Mouse (Mus musculus) heart, adult 9 months (tissue): ENCODE results near the gene Ubald2.
"Not testable (repeated sequence)": the region's sequence is repeated elsewhere in the genome, so short reads cannot be mapped to it uniquely, and the experiment has no call there.

Experiments used
- DNase-seq, 2 experiments: peaks; one replicate each; pipeline ENCODE4 v3.0.0; 2022; ENCODE audit warnings: low spot score in 2 of 2

The Ubald2 gene

GRCm38 (mm10) chr11:116433356-116434286 lies at the start of gene Ubald2:
Gene Ubald2 (plus strand): TSS chr11:116434094.
- peak; percentile 100 for DNase-seq

- no peak for DNase-seq
These were observed 49.7 kb upstream of the Ubald2 start for GRCm38 (mm10) chr11:116384171-116384570.

- no peak for DNase-seq
These were observed 47.9 kb upstream of the Ubald2 start for GRCm38 (mm10) chr11:116385999-116386398.

GRCm38 (mm10) chr11:116387086-116388071 lies 46.5 kb upstream of the Ubald2 start:
- DNase-seq, result no peak

- peak; percentile 40 to 72 for DNase-seq
These were observed 44.9 kb upstream of the Ubald2 start for GRCm38 (mm10) chr11:116388841-116389480.

- DNase-seq, result no peak
These were observed 39.1 kb upstream of the Ubald2 start for GRCm38 (mm10) chr11:116394769-116395168.

- no peak for DNase-seq
These were observed 37.5 kb upstream of the Ubald2 start for GRCm38 (mm10) chr11:116396276-116396933.

GRCm38 (mm10) chr11:116396934-116397330 lies 37.0 kb upstream of the Ubald2 start:
- no peak for DNase-seq

- no peak for DNase-seq
These were observed 36.2 kb upstream of the Ubald2 start for GRCm38 (mm10) chr11:116397517-116398347.

- no peak for DNase-seq
These were observed 35.6 kb upstream of the Ubald2 start for GRCm38 (mm10) chr11:116398348-116398677.

GRCm38 (mm10) chr11:116400560-116400959 lies 33.3 kb upstream of the Ubald2 start:
- no peak for DNase-seq

GRCm38 (mm10) chr11:116405601-116406000 lies 28.3 kb upstream of the Ubald2 start:
- no peak for DNase-seq

GRCm38 (mm10) chr11:116406231-116406728 lies 27.6 kb upstream of the Ubald2 start:
- DNase-seq, result no peak

- no peak for DNase-seq
These were observed 24.9 kb upstream of the Ubald2 start for GRCm38 (mm10) chr11:116409008-116409407.

- not testable (repeated sequence) for DNase-seq
These were observed 23.5 kb upstream of the Ubald2 start for GRCm38 (mm10) chr11:116410415-116410814.

- DNase-seq, result no peak
These were observed 22.3 kb upstream of the Ubald2 start for GRCm38 (mm10) chr11:116411582-116411981.

GRCm38 (mm10) chr11:116412028-116412827 lies 21.7 kb upstream of the Ubald2 start:
- DNase-seq, result peak in 1 of 2 experiments; percentile 30

GRCm38 (mm10) chr11:116412904-116413630 lies 20.8 kb upstream of the Ubald2 start, which contains the start of gene Rnf157:
Gene Rnf157 (minus strand): TSS chr11:116413032.
- peak; percentile 81 to 86 for DNase-seq
